Mouse (Mus musculus) liver, postnatal 0 days (tissue): Measurements from ENCODE around the gene Kif1c.

Source experiments
- CTCF ChIP-seq: sonication (generic); IDR thresholded peaks from 2 replicates; pipeline ENCODE4 v1.5.1; 2016; ENCODE audit warnings: antibody characterized with exemption, low read depth
- EP300 ChIP-seq: IDR thresholded peaks from 2 replicates; pipeline ENCODE4 v1.6.1; 2016; ENCODE audit warnings: antibody characterized with exemption, low read depth, mild to moderate bottlenecking

DNA sequence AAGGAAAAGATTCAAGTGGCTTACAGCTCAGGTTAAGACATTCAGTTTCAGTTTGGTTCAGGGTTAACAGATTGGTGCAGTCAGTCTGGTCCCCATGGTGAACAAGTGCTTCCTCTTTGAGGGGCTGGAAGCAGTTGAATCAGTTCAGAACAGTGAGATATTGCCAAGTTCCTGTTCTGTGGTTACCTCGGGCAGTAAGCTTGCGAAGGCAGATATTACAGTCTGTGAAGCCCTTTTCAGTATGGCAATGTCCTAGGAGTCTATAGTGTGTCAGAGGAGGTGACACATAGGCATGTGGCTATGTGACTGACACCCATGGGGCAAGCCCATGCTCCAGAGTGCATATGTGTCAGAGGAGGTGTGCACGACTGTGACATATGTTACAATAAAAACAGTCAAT, 20.2 kb downstream of the Kif1c start:
- TF ChIP-seq CTCF = no peak
- no peak for TF ChIP-seq EP300
